Mouse (Mus musculus) kidney, adult 8-10 months (tissue): ENCODE measurements around the gene Klk1b22.
A peak's percentile ranks its signal among the peaks of the same experiment; 100 is the strongest.
"Not testable (repeated sequence)": the region's sequence is repeated elsewhere in the genome, so short reads cannot be mapped to it uniquely, and the experiment has no call there.

Source experiments
- DNase-seq, 2 experiments: peaks; one replicate each; pipeline ENCODE4 v3.0.0; 2022

The Klk1b22 gene

DNA sequence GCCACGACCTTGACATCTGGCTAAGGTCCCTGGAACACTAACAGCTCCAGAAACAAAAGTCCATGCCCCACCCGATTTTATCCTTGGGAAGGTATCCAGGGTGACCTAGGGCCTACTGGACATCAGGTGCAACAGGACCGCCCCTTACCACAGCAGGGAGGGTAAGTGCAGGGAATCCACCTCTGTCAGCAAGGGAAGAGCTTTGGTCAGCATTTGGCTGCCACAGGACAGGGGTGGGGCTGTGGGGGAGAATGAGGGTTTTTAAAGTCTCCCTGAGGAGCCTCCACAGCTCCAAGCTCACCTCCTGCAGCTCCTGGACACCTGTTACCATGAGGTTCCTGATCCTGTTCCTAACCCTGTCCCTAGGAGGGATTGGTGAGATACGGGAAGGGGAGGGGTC, at the start of gene Klk1b22:
Gene Klk1b22 (plus strand): TSS at position 301 of the 400 bp plus-strand sequence.
- peak in 1 of 2 experiments; percentile 22 for DNase-seq

DNA sequence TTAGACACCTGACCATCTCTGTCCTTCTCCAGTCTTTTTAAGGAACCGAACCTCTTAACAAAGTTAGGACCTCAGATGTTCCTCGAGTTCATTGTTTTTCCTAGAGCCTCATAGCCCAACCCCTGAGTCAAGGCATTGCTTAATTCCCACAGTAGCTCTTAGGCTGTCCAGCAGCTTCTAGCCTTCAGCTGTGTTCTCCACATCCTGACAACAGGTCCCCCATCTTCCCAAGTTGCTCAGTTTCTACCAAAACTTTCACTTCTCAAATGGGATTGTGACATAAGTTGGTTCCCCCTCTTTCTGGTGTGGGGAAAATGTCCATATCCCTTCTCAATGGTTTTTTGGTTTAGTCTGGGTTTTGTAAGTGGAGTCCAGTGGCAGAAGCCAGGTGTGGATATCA, 40.4 kb upstream of the Klk1b22 start:
- no peak for DNase-seq

DNA sequence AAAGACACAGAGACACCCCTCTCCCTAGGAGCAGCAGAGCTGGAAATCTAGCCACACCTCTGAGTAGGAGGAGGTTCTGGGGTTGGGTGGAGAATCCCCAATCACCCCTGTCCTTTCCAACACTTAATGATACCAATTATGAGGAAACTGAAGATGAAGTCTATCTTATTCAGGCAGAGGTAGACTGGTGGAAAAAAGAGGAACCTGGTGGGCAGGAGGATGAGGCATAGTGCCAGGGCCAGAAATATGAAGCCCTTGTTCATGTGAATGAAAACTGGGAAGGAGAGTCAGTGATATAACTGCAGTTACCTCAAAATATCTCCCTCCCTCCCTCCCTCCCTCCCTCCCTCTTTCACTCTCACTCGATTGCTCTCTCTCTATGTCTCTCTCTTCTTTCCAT, 34.8 kb upstream of the Klk1b22 start:
- no peak for DNase-seq

DNA sequence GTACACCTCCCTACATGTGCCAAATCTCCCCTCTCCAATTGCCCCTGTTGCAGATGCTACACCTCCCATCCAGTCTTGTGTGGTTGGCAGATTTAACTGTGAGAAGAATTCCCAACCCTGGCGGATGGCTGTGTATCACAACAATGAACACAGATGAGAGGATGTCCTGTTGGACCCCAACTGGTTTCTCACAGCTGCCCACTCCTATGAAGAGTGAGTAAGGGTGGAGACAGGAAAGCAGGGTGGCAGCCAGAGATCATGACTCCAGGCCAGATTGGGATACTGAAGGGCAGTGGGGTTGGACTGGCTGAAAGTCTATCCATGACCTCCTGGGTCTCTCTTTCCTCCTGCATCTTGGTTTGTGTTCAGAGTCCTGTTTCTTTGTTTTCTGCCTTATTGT, 16.4 kb upstream of the Klk1b22 start:
- no peak for DNase-seq

DNA sequence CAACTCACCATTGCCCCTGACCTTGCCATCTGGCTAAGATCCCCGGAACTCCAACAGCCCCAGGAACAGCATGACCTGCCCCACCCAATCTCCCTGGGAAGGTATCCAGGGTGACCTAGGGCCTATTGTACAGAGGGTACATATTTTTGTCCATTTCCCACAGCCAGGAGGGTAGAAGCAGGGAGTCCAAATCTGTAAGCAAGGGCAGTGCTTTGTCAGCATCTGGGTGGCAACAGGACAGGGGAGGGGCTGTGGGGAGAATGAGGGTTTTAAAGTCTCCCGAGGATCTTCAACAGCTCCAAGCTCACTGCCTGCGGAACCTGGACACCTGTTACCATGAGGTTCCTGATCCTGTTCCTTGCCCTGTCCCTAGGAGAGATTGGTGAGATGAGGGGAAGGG, 10.4 kb upstream of the Klk1b22 start, which contains the start of gene Klk1b21:
Gene Klk1b21 (plus strand): TSS at position 301 of the 400 bp plus-strand sequence.
- DNase-seq: not testable (repeated sequence)

DNA sequence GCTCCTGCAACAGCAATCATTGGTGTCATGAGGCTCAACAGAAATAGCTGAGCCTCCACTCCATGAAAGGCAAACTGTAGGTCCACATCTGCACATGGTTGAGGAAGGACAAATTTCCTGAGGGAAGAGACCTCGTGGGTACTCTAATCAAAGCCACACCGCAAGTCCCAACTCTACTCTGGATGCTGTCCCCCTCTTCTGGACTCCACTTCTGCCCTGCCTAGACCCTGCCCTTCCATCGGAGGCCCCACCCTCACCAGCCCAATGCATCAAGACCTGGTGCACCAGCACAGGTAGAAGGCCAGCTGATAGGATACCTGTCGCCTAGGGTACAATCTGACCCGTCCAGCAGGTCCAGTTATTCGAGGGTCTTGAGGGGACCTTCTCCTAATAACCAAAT, 11.0 kb downstream of the Klk1b22 start:
- DNase-seq: no peak

DNA sequence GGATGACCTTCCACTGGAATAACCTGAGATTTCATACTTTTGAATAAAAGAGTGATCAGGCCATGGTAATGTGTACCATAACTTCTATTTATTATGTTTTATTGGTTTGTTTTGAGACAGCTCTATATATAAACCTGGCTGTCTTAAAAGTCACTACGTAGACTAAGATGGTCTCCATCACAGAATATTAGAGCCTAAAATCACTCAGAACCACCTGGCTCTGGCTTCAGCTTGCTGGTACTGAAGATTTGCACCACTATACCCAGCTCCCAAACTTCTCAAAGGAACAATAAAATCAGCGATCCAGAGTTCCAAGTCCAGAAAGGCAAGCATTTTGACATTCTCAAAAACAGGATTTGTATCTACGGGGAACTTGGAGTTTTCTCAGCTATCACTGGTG, 24.0 kb downstream of the Klk1b22 start, which contains the start of gene Klk1b16:
Gene Klk1b16 (plus strand): TSS at position 301 of the 400 bp plus-strand sequence.
- no peak for DNase-seq
